Mouse (Mus musculus) CH12.LX (cell line): ENCODE data around the gene Slc1a4.

ENCODE experiments used
- CHD2 ChIP-seq: IDR thresholded peaks from 2 replicates; pipeline ENCODE4 v1.6.1; 2011; ENCODE audit warnings: low read length, improper control_type of control experiment
- E2F4 ChIP-seq: IDR thresholded peaks from 2 replicates; pipeline ENCODE4 v1.6.1; 2011; ENCODE audit warnings: low read depth, low read length, improper control_type of control experiment; ENCODE audit not compliant: insufficient replicate concordance
- EP300 ChIP-seq: IDR thresholded peaks from 2 replicates; pipeline ENCODE4 v1.6.1; 2011; ENCODE audit warnings: low read length, improper control_type of control experiment

GRCm38 (mm10) chr11:20370486-20370885 lies 38.0 kb upstream of the Slc1a4 start:
- TF ChIP-seq CHD2 (no peak), EP300 (no peak), E2F4 (no peak)
